Mouse (Mus musculus): ENCODE results near the gene Tssk4. TPM values are rescaled to one million over a fixed set of nuclear protein-coding genes. Genes with fewer than 3 reads are reported as not detected.

Gene Tssk4
- total RNA-seq, 1 experiment, result not detected

GRCm38 (mm10) chr14:55637795-55638194 is 12.2 kb upstream of the Tssk4 start, which contains the start of gene Gm49378:
TSS of gene Gm49378 (minus strand) at chr14:55637895.
- H3K9me3 ChIP-seq (ENCODE audit: control insufficient read depth, insufficient read depth, low read depth, low read length), result no peaks in the 10 kb centered on the region
- DNase-seq (ENCODE audit: low read depth, low spot score), result no peak
- no peak for TF ChIP-seq HCFC1 (IDR thresholded peaks at IDR 0.05; ENCODE audit: borderline replicate concordance, insufficient read depth, low read length)
- TF ChIP-seq MAFK (IDR thresholded peaks at IDR 0.05; ENCODE audit: insufficient read depth, low read depth, low read length), result no peak
- no peak for TF ChIP-seq ZC3H11A (IDR thresholded peaks at IDR 0.05; ENCODE audit: borderline replicate concordance, low read depth, low read length)
- TF ChIP-seq CHD2 (IDR thresholded peaks at IDR 0.05; ENCODE audit: low read depth, low read length), result no peak
- TF ChIP-seq ZNF384 (IDR thresholded peaks at IDR 0.05; ENCODE audit: low read depth, low read length), result no peak
- peaks cover 2 to 6% of the 10 kb centered on the region in 2 experiments; a peak in 1 of 4 replicates for H3K4me1 ChIP-seq (ENCODE audit: control insufficient read depth in 2 of 2, insufficient read depth in 2 of 2, low read length in 2 of 2, poor library complexity in 1 of 2)
- peaks cover 35% of the 10 kb centered on the region for H3K36me3 ChIP-seq (ENCODE audit: control insufficient read depth, insufficient read depth, low read length, poor library complexity, severe bottlenecking)
- no peak within 1 kb of the TSS for H3K4me3 ChIP-seq (ENCODE audit: insufficient read depth in 1 of 2, low read depth in 1 of 2, low read length in 2 of 2, poor library complexity in 1 of 2, severe bottlenecking in 1 of 2)
- no peak within 1 kb of the TSS for H3K27ac ChIP-seq (ENCODE audit: insufficient read depth, low read depth, low read length, poor library complexity, severe bottlenecking)
- no peak within 1 kb of the TSS for H3K9ac ChIP-seq (ENCODE audit: insufficient read depth, low read depth, low read length, poor library complexity, severe bottlenecking)
- in situ Hi-C loops (cut with MboI; ENCODE audit: low sequenced_read_pairs in 2 of 2, unreplicated experiment in 2 of 2), result no loop called here

- Histone ChIP-seq H3K9me3 (ENCODE audit: control insufficient read depth, insufficient read depth, low read depth, low read length) (no peaks in the 10 kb centered on the region), H3K27ac (ENCODE audit: insufficient read depth, low read depth, low read length, poor library complexity, severe bottlenecking) (no peak overlapping the region), H3K4me3 (ENCODE audit: insufficient read depth in 1 of 2, low read depth in 1 of 2, low read length in 2 of 2, poor library complexity in 1 of 2, severe bottlenecking in 1 of 2) (no peak overlapping the region), H3K36me3 (ENCODE audit: control insufficient read depth, insufficient read depth, low read length, poor library complexity, severe bottlenecking) (peaks cover 19% of the 10 kb centered on the region), H3K4me1 (ENCODE audit: control insufficient read depth in 2 of 2, insufficient read depth in 2 of 2, low read length in 2 of 2, poor library complexity in 1 of 2) (peaks cover 3 to 5% of the 10 kb centered on the region in 2 experiments; a peak in 1 of 4 replicates), H3K9ac (ENCODE audit: insufficient read depth, low read depth, low read length, poor library complexity, severe bottlenecking) (no peak overlapping the region)
- in situ Hi-C loops (cut with MboI; ENCODE audit: low sequenced_read_pairs in 2 of 2, unreplicated experiment in 2 of 2), result no loop called here
- TF ChIP-seq ZNF384 (IDR thresholded peaks at IDR 0.05; ENCODE audit: low read depth, low read length) (no peak), ZC3H11A (IDR thresholded peaks at IDR 0.05; ENCODE audit: borderline replicate concordance, low read depth, low read length) (no peak)
- DNase-seq (ENCODE audit: low read depth, low spot score), result no peak
These were observed 9.2 kb upstream of the Tssk4 start for GRCm38 (mm10) chr14:55640816-55641215.

- H3K9me3 ChIP-seq (ENCODE audit: control insufficient read depth, insufficient read depth, low read depth, low read length), result no peaks in the 10 kb centered on the region
- no peak overlapping the region for H3K9ac ChIP-seq (ENCODE audit: insufficient read depth, low read depth, low read length, poor library complexity, severe bottlenecking)
- no peak for DNase-seq (ENCODE audit: low read depth, low spot score)
- no peak overlapping the region for H3K4me3 ChIP-seq (ENCODE audit: insufficient read depth in 1 of 2, low read depth in 1 of 2, low read length in 2 of 2, poor library complexity in 1 of 2, severe bottlenecking in 1 of 2)
- H3K4me1 ChIP-seq (ENCODE audit: control insufficient read depth in 2 of 2, insufficient read depth in 2 of 2, low read length in 2 of 2, poor library complexity in 1 of 2), result peaks cover 3 to 4% of the 10 kb centered on the region in 2 experiments; a peak in 1 of 4 replicates
- in situ Hi-C loops (cut with MboI; ENCODE audit: low sequenced_read_pairs in 2 of 2, unreplicated experiment in 2 of 2), result no loop called here
- peaks cover 19% of the 10 kb centered on the region for H3K36me3 ChIP-seq (ENCODE audit: control insufficient read depth, insufficient read depth, low read length, poor library complexity, severe bottlenecking)
- no peak overlapping the region for H3K27ac ChIP-seq (ENCODE audit: insufficient read depth, low read depth, low read length, poor library complexity, severe bottlenecking)
- no peak for TF ChIP-seq ZNF384 (IDR thresholded peaks at IDR 0.05; ENCODE audit: low read depth, low read length)
- no peak for TF ChIP-seq HCFC1 (IDR thresholded peaks at IDR 0.05; ENCODE audit: borderline replicate concordance, insufficient read depth, low read length)
- no peak for TF ChIP-seq MAFK (IDR thresholded peaks at IDR 0.05; ENCODE audit: insufficient read depth, low read depth, low read length)
- TF ChIP-seq CHD2 (IDR thresholded peaks at IDR 0.05; ENCODE audit: low read depth, low read length), result no peak
- no peak for TF ChIP-seq ZC3H11A (IDR thresholded peaks at IDR 0.05; ENCODE audit: borderline replicate concordance, low read depth, low read length)
These were observed 8.7 kb upstream of the Tssk4 start for GRCm38 (mm10) chr14:55641291-55641690.

GRCm38 (mm10) chr14:55642679-55643059 is 7.3 kb upstream of the Tssk4 start:
- H3K4me1 ChIP-seq (ENCODE audit: control insufficient read depth in 2 of 2, insufficient read depth in 2 of 2, low read length in 2 of 2, poor library complexity in 1 of 2), result peaks cover 3 to 6% of the 10 kb centered on the region in 2 experiments; a peak in 1 of 4 replicates
- H3K9me3 ChIP-seq (ENCODE audit: control insufficient read depth, insufficient read depth, low read depth, low read length), result no peaks in the 10 kb centered on the region
- H3K4me3 ChIP-seq (ENCODE audit: insufficient read depth in 1 of 2, low read depth in 1 of 2, low read length in 2 of 2, poor library complexity in 1 of 2, severe bottlenecking in 1 of 2), result peak overlapping the region; percentile 92 to 95
- H3K27ac ChIP-seq (ENCODE audit: insufficient read depth, low read depth, low read length, poor library complexity, severe bottlenecking), result no peak overlapping the region
- no peak for TF ChIP-seq ZNF384 (IDR thresholded peaks at IDR 0.05; ENCODE audit: low read depth, low read length)
- no peak for TF ChIP-seq CHD2 (IDR thresholded peaks at IDR 0.05; ENCODE audit: low read depth, low read length)
- no peak for TF ChIP-seq MAFK (IDR thresholded peaks at IDR 0.05; ENCODE audit: insufficient read depth, low read depth, low read length)
- no peak; the same call in 1 of the 2 replicates for TF ChIP-seq HCFC1 (IDR thresholded peaks at IDR 0.05; ENCODE audit: borderline replicate concordance, insufficient read depth, low read length)
- no peak for TF ChIP-seq ZC3H11A (IDR thresholded peaks at IDR 0.05; ENCODE audit: borderline replicate concordance, low read depth, low read length)
- peaks cover 19% of the 10 kb centered on the region for H3K36me3 ChIP-seq (ENCODE audit: control insufficient read depth, insufficient read depth, low read length, poor library complexity, severe bottlenecking)
- no peak for DNase-seq (ENCODE audit: low read depth, low spot score)
- in situ Hi-C loops (cut with MboI; ENCODE audit: low sequenced_read_pairs in 2 of 2, unreplicated experiment in 2 of 2), result no loop called here
- H3K9ac ChIP-seq (ENCODE audit: insufficient read depth, low read depth, low read length, poor library complexity, severe bottlenecking), result peak overlapping the region; percentile 84
